Mouse (Mus musculus): ENCODE measurements around the gene Irak1bp1. TPM values are rescaled to one million over a fixed set of nuclear protein-coding genes. Genes with fewer than 3 reads are reported as not detected.

The Irak1bp1 gene
- total and polyA plus RNA-seq, 3 experiments: 10.4 to 14.1 TPM; not detected in 1

DNA sequence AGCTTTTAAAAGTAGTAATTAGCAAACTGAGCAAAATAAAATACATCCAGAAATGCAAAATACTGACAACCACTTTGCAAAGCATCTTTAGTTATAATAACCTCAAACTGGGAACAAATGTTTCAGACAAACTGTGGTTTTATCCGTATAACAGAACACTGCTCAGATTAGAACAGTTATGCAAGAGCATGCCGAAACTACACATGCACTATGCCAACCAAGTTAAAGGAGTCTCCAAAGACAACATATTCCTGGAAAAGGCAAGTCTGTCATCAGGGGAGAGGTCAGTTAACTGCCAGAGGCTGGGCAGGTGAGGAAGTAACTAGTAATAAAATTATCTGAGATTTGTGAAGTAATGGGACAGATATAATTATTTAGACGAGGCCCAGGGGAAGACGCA, 13.3 kb downstream of the Irak1bp1 start:
- Histone ChIP-seq H3K9me3 (replicated peaks; ENCODE audit: insufficient read depth, low read length) (no peaks in the 10 kb centered on the region), H3K27ac (ENCODE audit: control insufficient read depth, low read depth, low read length) (no peak overlapping the region), H3K4me1 (ENCODE audit: control insufficient read depth in 1 of 2, insufficient read depth in 2 of 2, low read length in 2 of 2) (no peaks in the 10 kb centered on the region), H3K79me2 (ENCODE audit: control insufficient read depth, insufficient read depth, low read length, poor library complexity) (no peaks in the 10 kb centered on the region), H3K27me3 (ENCODE audit: control insufficient read depth in 1 of 2, insufficient read depth in 2 of 2, low read length in 2 of 2) (no peaks in the 10 kb centered on the region), H3K4me3 (ENCODE audit: control insufficient read depth in 1 of 2, insufficient read depth in 1 of 2, low read depth in 2 of 2, low read length in 2 of 2) (no peak overlapping the region), H3K36me3 (ENCODE audit: control insufficient read depth in 1 of 2, insufficient read depth in 2 of 2, low read length in 2 of 2) (no peaks in the 10 kb centered on the region), H3K9ac (ENCODE audit: control insufficient read depth, low read depth, low read length, poor library complexity, severe bottlenecking) (no peak overlapping the region)
- TF ChIP-seq ZC3H11A (IDR thresholded peaks at IDR 0.05; ENCODE audit: low read depth, low read length): no peak
- TF ChIP-seq POLR2AphosphoS2 (IDR thresholded peaks at IDR 0.05; ENCODE audit: low read length): no peak
- TF ChIP-seq E2F4 (IDR thresholded peaks at IDR 0.05; ENCODE audit: borderline replicate concordance, low read depth, low read length): no peak
- no peak for TF ChIP-seq TCF12 (IDR thresholded peaks at IDR 0.05; ENCODE audit: low read depth, low read length)
- no peak for TF ChIP-seq USF1 (IDR thresholded peaks at IDR 0.05; ENCODE audit: low read depth, low read length)
- TF ChIP-seq GATA1 (IDR thresholded peaks at IDR 0.05; ENCODE audit: low read depth, low read length): no peak
- no peak for TF ChIP-seq ELF1 (IDR thresholded peaks at IDR 0.05; ENCODE audit: low read depth, low read length)
- TF ChIP-seq POLR2AphosphoS5 (IDR thresholded peaks at IDR 0.05; ENCODE audit: borderline replicate concordance, low read depth, low read length): no peak
- TF ChIP-seq POLR2A (IDR thresholded peaks at IDR 0.05; ENCODE audit: control insufficient read depth in 1 of 2, insufficient read depth in 1 of 2, low read depth in 1 of 2, low read length in 2 of 2, poor library complexity in 1 of 2): no peak
- no peak for TF ChIP-seq USF2 (IDR thresholded peaks at IDR 0.05; ENCODE audit: borderline replicate concordance in 1 of 2, insufficient read depth in 1 of 2, low read depth in 1 of 2, low read length in 2 of 2)
- no peak for TF ChIP-seq BHLHE40 (IDR thresholded peaks at IDR 0.05; ENCODE audit: borderline replicate concordance, low read depth, low read length)
- no peak for TF ChIP-seq GABPA (IDR thresholded peaks at IDR 0.05; ENCODE audit: low read depth, low read length)
- no peak for DNase-seq (ENCODE audit: low read depth, low spot score)

DNA sequence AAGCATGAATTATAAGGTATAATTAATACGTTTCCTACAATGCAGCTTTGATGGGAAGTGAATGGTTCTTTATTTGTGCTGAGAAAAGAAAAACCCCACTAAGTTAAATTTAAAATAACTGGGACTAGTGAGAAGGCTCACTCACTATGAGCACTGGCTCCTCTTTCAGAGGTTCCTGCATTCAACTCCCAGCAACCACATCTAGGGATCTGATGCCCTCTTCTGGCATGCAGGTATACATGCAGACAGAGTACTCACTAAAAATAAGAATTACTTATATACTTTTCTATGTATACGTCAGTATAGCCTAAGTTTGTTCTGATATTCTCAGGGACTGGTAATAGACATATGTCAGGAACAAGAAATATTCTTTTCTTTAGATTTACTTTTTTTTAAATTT, 24.7 kb downstream of the Irak1bp1 start:
- TF ChIP-seq SMC3 (IDR thresholded peaks at IDR 0.05; ENCODE audit: low read depth, low read length): peak; percentile 77
- no peak for TF ChIP-seq USF1 (IDR thresholded peaks at IDR 0.05; ENCODE audit: low read depth, low read length)
- peak; percentile 48 to 69 (median 48) for TF ChIP-seq CTCF (IDR thresholded peaks at IDR 0.05 in 2 of 3, conservative IDR thresholded peaks at IDR 0.05 in 1 of 3; ENCODE audit: control insufficient read depth in 1 of 3, insufficient read depth in 1 of 3, low read depth in 2 of 3, low read length in 3 of 3, poor library complexity in 1 of 3, severe bottlenecking in 1 of 3)
- no peak for TF ChIP-seq E2F4 (IDR thresholded peaks at IDR 0.05; ENCODE audit: borderline replicate concordance, low read depth, low read length)
- peak; percentile 83 for TF ChIP-seq ZC3H11A (IDR thresholded peaks at IDR 0.05; ENCODE audit: low read depth, low read length)
- peak; percentile 84 for TF ChIP-seq RAD21 (IDR thresholded peaks at IDR 0.05; ENCODE audit: low read depth, low read length)
- H3K4me1 ChIP-seq (ENCODE audit: control insufficient read depth in 1 of 2, insufficient read depth in 2 of 2, low read length in 2 of 2): peaks cover 0 to 3% of the 10 kb centered on the region in 2 experiments; a peak in 2 of 4 replicates
- H3K9me3 ChIP-seq (replicated peaks; ENCODE audit: insufficient read depth, low read length): no peaks in the 10 kb centered on the region
- no peaks in the 10 kb centered on the region for H3K27me3 ChIP-seq (ENCODE audit: control insufficient read depth in 1 of 2, insufficient read depth in 2 of 2, low read length in 2 of 2)
- no peaks in the 10 kb centered on the region for H3K79me2 ChIP-seq (ENCODE audit: control insufficient read depth, insufficient read depth, low read length, poor library complexity)
- no peak overlapping the region for H3K9ac ChIP-seq (ENCODE audit: control insufficient read depth, low read depth, low read length, poor library complexity, severe bottlenecking)
- H3K36me3 ChIP-seq (ENCODE audit: control insufficient read depth in 1 of 2, insufficient read depth in 2 of 2, low read length in 2 of 2): peaks cover 0 to 4% of the 10 kb centered on the region in 2 experiments; a peak in 2 of 4 replicates
- H3K27ac ChIP-seq (ENCODE audit: control insufficient read depth, low read depth, low read length): no peak overlapping the region
- H3K4me3 ChIP-seq (ENCODE audit: control insufficient read depth in 1 of 2, insufficient read depth in 1 of 2, low read depth in 2 of 2, low read length in 2 of 2): no peak overlapping the region
- DNase-seq (ENCODE audit: low read depth, low spot score): peak; percentile 71

All from MEL (cell line).